Mouse (Mus musculus): ENCODE measurements around the gene Lsp1. TPM values are rescaled to one million over a fixed set of nuclear protein-coding genes. Genes with fewer than 3 reads are reported as not detected.

Gene Lsp1
- total RNA-seq, 2 experiments from 2014 or later = 25.8 to 47.3 TPM

DNA sequence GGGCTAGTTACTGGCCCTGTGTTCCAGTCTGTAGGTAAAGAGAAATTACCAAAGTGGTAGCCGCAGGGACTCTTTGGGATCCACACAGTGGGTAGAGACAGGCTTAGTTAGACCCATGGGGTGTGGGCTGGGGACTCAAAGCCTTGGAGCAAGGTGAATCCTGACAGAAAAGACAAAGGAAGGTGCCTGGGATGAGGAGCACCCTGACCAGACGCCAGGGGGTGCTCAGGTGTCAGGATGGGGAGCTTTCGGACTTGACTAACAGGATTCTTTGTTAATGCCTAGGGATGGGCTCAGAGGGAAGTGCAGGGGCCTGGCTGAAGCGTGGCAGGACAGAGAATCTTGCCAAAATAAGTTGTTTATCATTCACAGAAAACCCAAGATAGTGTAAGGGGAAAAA is 61.7 kb downstream of the Lsp1 start:
- intact Hi-C loops (cut with DNase I) = loop anchor here (5.0 kb wide), 2 partner anchors 60 to 150 kb away; no protein-coding TSS in a partner anchor
- Histone ChIP-seq H3K27ac (no peak overlapping the region), H3K4me3 (no peak overlapping the region)
- peak; percentile 70 for TF ChIP-seq CTCF (IDR thresholded peaks at IDR 0.05)
- DNase-seq = peak; percentile 65

DNA sequence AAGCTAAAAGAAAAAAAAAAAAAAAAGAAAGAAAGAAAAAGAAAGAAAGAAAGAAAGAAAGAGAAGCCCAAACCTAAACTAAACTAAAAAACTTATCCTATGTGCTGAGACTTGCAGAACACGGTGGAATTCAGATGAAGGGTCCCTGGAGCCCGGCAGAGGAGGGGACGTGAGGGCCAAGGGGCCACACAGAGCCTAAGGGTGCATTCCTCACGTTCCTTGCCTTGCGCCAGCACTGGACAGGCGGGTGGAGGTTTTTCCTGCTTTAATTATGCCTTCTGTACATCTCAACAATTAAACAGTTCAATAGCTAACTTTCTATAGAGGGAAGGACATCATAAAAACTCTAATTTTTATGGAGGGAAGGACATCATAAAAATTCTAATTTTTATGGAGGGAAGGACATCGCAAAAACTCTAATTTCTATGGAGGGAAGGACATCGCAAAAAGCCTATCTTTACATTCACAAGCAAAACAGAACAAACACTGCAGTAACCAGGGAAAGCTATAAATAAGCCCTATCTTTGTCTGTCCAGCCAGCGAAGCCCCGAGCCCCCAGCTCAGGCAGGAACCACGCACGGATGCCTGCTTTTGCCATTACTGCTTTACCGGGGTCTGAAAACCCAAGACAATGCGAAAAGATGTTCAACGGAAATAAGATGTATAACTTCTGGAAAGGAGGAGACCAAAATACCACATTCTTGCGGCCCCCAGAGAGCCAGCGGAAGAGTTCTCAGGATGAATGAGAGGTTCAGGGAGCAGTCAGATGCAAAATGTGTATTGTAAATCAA is 62.8 kb downstream of the Lsp1 start:
- H3K4me3 ChIP-seq = no peak overlapping the region
- no peak for TF ChIP-seq CTCF (IDR thresholded peaks at IDR 0.05)
- DNase-seq = peak; percentile 35
- intact Hi-C loops (cut with DNase I) = loop anchor here (5.0 kb wide), 2 partner anchors 59 to 149 kb away; no protein-coding TSS in a partner anchor
- H3K27ac ChIP-seq = no peak overlapping the region

DNA sequence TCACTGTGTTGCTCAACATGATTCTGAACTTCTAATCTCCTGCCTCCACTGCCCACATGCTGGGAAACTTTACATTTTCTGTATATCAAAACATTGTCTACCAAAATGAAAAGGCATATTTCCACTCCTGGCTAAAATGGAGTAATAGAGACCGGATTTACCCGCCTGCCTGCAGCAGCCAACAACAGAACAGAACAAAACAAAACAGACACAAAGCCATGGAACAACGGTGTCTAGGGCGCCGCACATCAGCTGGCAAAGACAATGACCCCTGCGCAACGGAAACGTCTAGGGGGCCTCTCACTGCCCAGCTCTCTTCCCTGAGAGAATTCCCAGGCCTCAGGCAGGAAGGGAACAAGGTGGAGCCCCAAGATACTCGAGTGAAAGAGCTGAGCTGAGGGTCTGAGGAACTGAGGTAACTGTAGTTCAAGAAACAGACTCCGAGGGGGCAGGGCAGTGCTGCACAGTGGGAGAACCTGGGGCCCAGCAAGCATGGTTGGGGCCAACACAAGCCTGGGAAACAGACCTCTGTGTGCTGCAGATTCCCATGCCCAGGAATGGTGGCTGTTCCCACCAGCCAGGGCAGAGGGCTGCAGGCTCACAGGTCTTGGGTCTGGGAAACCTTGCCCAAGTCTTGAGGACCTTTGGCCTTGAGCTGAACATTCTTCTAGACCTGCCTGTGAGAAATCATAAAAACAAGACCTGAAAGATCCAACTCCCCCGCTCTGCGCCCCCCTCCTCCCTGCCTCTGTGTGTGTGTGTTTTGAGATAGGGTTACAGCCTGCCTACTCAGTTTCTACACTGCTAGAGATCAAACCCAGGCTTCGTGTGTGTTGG is 65.0 kb downstream of the Lsp1 start:
- no peak overlapping the region for H3K4me3 ChIP-seq
- H3K27ac ChIP-seq = peak overlapping the region; percentile 38; the same call in 1 of the 2 replicates
- intact Hi-C loops (cut with DNase I) = no loop called here
- no peak for DNase-seq
- TF ChIP-seq CTCF (IDR thresholded peaks at IDR 0.05) = no peak

DNA sequence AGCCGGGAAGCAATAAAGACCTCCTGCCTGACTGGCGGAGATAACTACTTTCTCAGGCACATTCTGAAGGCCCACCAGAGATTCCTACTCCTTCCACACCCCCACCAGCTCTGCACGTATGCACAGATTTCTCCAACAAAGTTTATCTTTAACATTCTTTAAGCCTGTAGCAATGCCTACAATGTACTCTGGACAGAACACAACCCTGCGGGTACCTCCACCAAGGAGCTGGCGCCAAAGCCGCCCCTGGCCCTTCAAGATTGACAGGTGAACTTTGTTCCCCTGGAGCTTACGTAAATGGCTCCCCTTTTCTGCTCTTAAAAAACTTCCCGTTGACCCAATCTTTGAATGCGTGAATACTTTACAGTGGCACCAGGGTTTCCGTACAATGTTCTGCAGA is 68.7 kb downstream of the Lsp1 start:
- no peak for DNase-seq
- intact Hi-C loops (cut with DNase I) = no loop called here
- Histone ChIP-seq H3K27ac (no peak overlapping the region), H3K4me3 (no peak overlapping the region)
- TF ChIP-seq CTCF (IDR thresholded peaks at IDR 0.05) = no peak

DNA sequence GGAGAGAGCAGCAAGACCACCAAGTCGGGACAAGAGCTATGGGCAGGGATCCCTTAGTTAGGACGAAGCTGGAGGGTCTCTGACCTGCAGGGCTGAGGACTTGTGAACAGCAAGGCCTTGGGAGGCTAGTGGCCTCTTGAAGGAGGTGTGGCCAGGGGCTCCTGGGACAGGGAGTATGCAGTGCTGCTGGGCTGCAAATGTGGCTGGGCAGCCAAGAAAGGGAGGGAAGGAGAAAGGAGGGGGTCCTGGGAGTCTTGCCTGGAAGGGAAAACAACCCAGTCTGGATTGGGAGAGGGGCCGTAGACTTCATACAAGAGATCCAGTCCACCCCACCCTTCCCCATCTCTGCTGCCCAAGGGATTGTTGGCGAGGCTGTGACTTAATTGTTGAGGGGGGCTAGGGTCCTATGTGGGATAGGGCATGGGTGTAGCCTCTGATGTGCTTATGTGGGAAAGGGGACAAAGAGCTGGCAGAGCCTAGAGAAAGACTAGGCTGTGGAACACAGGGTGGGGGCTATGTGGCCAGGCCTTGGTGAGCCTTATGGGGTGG is 71.4 kb downstream of the Lsp1 start:
- intact Hi-C loops (cut with DNase I) = loop anchor here (2.0 to 5.0 kb wide), 2 partner anchors 51 to 215 kb away; no protein-coding TSS in a partner anchor
- peak; percentile 66 for DNase-seq
- H3K27ac ChIP-seq = peak overlapping the region; percentile 96
- no peak for TF ChIP-seq CTCF (IDR thresholded peaks at IDR 0.05)
- peak overlapping the region; percentile 98 for H3K4me3 ChIP-seq

DNA sequence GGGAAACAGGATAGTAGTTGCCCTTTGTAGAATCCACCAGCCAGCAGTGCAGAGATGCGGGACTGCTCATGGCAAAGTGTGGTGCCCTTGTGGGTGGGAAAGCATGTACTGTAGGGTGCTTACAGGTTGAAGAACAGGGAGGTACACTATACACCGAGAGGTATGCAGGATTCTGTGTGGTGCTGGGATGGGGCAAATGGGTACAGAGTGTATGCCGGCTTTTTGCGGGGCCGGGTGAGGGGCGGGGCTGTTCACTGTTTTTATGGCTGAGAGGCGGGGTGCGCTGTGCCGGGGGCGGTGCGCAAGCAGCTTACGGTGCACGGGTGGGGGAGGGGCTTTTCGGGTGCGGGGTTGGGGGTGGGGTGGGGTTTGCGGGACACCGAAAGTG is 72.1 kb downstream of the Lsp1 start, which contains the start of gene Mrpl23:
TSS of gene Mrpl23 (plus strand) at position 16 of the 388 bp plus-strand sequence.
- TF ChIP-seq CTCF (IDR thresholded peaks at IDR 0.05) = no peak
- intact Hi-C loops (cut with DNase I) = loop anchor here (2.0 to 5.0 kb wide), 2 partner anchors 52 to 215 kb away; no protein-coding TSS in a partner anchor
- no peak for DNase-seq
- Histone ChIP-seq H3K27ac (peak within 1 kb of the TSS; percentile 96), H3K4me3 (peak within 1 kb of the TSS; percentile 98)

DNA sequence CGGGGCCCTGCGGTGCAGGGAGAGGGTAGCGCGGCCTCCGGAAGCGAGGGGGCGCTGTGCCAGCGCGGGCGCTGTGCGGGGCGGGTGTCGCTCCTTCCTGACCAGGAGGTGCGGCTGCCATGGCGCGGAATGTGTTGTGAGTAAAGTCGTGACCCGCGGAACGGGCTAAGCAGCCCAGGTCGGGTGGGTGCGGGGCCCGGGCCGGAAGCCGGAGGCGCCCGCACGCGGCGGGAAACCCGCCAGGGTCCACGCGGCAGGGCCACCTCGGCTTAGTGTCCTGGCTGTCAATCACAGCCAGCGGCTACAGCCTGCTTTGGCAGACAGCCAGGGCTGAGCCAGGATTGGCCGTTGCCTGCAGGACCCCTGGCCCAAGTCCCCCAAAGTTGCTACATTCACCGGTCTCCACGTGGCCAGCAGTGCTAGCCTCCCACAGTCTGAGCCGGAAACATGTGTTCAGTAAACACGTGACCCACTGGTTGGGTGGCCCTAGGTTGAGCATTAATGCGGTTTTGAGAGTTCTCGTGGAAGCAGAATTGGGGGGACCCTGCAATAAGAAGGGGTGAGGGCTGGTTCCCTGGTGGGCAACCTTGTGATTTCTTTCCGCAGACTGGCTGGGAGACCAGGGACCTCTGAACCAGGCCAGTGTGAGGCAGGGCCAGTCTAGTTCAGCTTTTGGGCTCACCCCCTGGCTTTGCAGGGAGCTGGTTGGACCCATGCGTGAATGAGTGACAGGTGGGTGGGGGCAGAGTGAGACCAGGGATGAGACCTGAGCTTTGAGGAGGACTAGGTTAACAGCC is 72.6 kb downstream of the Lsp1 start:
- H3K4me3 ChIP-seq = peak overlapping the region; percentile 98
- DNase-seq = peak; percentile 94

DNA sequence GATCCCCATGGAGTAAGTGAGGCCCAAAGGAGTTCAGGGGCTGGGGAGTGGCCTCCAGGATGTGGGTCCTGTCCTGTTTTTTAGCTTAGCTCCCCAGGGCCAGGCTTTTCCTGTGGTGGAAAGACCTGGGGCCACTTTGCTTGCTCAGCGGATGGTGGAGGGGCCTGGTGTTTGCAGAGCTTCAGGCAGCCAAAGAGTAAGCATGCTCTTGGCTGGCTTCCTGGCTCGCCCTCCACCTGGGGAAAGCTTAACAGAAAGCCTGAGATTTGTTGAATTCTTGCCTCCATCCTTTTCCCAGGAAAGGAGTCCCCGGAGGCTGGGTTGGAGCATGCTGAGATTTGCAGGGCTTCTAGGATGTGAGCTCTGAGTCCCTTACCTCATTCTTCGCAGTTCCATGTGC is 74.5 kb downstream of the Lsp1 start:
- TF ChIP-seq CTCF (IDR thresholded peaks at IDR 0.05) = no peak
- Histone ChIP-seq H3K27ac (0 out of 2 replicates have a peak overlapping the region, but pooled peaks have one; percentile 3), H3K4me3 (no peak overlapping the region)
- DNase-seq = no peak
- intact Hi-C loops (cut with DNase I) = no loop called here

More for the DNA sequence above, 72.6 kb downstream of the Lsp1 start:
- TF ChIP-seq CTCF (IDR thresholded peaks at IDR 0.05) = peak; percentile 98
- intact Hi-C loops (cut with DNase I) = loop anchor here (2.0 to 5.0 kb wide), 2 partner anchors 52 to 216 kb away; no protein-coding TSS in a partner anchor
- H3K27ac ChIP-seq = peak overlapping the region; percentile 96

DNA sequence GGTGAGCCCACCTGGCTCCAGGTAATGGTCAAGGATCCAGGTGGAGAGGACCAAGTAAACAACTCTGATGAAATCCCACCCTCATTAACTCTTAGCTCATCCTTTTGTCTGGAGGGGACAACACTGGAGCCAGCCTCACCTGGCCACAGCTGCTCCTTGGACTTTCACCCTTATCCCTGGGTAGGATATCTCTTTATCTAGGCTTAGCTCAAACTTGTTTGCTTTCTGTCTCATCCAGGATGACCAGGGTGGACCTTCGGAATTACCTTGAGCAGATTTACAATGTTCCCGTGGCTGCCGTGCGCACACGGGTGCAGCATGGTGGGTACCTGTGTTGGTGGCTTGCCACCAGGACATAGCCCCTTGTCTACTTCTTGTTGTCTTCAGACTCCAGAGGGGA is 75.2 kb downstream of the Lsp1 start:
- intact Hi-C loops (cut with DNase I) = loop anchor here (2.0 kb wide), 1 partner anchor 45 kb away; no protein-coding TSS in a partner anchor
- DNase-seq = no peak
- TF ChIP-seq CTCF (IDR thresholded peaks at IDR 0.05) = no peak
- H3K4me3 ChIP-seq = no peak overlapping the region
- H3K27ac ChIP-seq = no peak overlapping the region

DNA sequence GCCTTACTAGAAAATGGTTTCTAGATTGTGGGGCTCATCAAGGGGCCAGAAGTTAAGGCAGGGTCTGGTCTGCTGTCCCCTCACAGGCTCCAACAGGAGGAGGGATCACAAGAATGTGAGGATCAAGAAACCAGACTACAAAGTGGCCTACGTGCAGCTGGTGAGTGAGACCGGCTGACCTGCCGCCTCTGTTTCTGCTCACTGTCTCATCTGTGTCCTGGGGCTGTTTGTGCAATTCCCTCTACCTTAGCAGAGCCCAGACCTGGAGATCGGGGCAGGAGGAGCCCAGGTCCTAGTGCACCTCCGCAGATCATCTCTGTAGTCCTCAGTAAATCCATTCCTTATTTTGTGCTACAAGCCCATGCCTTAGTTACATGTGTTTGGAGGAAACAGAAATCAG is 76.6 kb downstream of the Lsp1 start:
- Histone ChIP-seq H3K4me3 (no peak overlapping the region), H3K27ac (no peak overlapping the region)
- no peak for DNase-seq
- intact Hi-C loops (cut with DNase I) = loop anchor here (2.0 kb wide), 1 partner anchor 44 kb away; no protein-coding TSS in a partner anchor
- no peak for TF ChIP-seq CTCF (IDR thresholded peaks at IDR 0.05)

DNA sequence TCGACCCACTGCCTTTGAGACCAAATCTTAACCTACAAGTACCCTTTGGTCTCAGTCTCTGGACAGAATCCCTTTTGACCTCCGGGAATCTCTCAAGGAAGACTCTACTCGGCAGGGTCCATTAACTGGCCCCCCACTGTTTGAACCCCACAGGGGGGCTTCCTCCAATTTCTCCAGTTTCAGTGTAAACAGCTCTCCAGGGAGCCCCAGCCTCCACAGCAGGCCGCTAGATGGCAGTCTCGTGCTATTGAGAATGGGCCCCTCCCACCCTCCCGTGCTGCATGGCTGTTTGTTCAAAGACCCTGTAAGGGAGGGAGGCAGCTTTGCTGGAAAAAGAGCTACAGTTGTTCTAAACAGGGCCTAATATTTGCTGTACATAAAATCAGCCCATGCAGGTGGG is 77.3 kb downstream of the Lsp1 start:
- Histone ChIP-seq H3K4me3 (no peak overlapping the region), H3K27ac (no peak overlapping the region)
- peak; percentile 98 for TF ChIP-seq CTCF (IDR thresholded peaks at IDR 0.05)
- intact Hi-C loops (cut with DNase I) = loop anchor here (2.0 kb wide), 1 partner anchor 43 kb away; no protein-coding TSS in a partner anchor
- DNase-seq = peak; percentile 77

Measured in gastrocnemius, adult 2 months (tissue).